Mouse (Mus musculus) ES-Bruce4 (cell line): ENCODE results near the gene C2cd4b.

ENCODE experiments used
- CTCF ChIP-seq: IDR thresholded peaks from one replicate; pipeline ENCODE4 v1.8.1; 2011; ENCODE audit warnings: low read depth, low read length
- EP300 ChIP-seq: IDR thresholded peaks from 2 replicates; pipeline ENCODE4 v1.6.1; 2011; ENCODE audit warnings: low read depth, low read length; ENCODE audit not compliant: insufficient read depth
- POLR2A ChIP-seq: IDR thresholded peaks from one replicate; pipeline ENCODE4 v1.8.1; 2011; ENCODE audit warnings: low read length; ENCODE audit not compliant: insufficient read depth

GRCm38 (mm10) chr9:67794668-67795067 is 35.4 kb downstream of the C2cd4b start:
- TF ChIP-seq CTCF, result no peak
- no peak for TF ChIP-seq POLR2A
- no peak for TF ChIP-seq EP300
